Mouse (Mus musculus) C2C12 (cell line): ENCODE data around the gene Ddias. TPM values are rescaled to one million over a fixed set of nuclear protein-coding genes. Genes with fewer than 3 reads are reported as not detected.

Source experiments
- H3K27me3 ChIP-seq: one replicate; pipeline ENCODE4 v1.6.1; 2011; ENCODE audit not compliant: control insufficient read depth, insufficient read depth, insufficient read length
- H3K36me3 ChIP-seq: one replicate; pipeline ENCODE4 v1.6.1; 2011; ENCODE audit not compliant: control insufficient read depth, insufficient read depth
- H3K4me3 ChIP-seq: one replicate; pipeline ENCODE4 v1.5.1; 2011; ENCODE audit warnings: mild to moderate bottlenecking, control low read depth; ENCODE audit not compliant: poor library complexity, insufficient read depth, severe bottlenecking
- H3K79me2 ChIP-seq: one replicate; pipeline ENCODE4 v1.6.1; 2011; ENCODE audit not compliant: control insufficient read depth, insufficient read depth
- H3K79me3 ChIP-seq: one replicate; pipeline ENCODE4 v1.6.1; 2011; ENCODE audit warnings: low read depth, control low read depth
- H3ac ChIP-seq: one replicate; pipeline ENCODE3; 2011; ENCODE audit warnings: low read depth; ENCODE audit not compliant: control insufficient read depth, insufficient read length
- CEBPB ChIP-seq: IDR thresholded peaks from one replicate; pipeline ENCODE4 v1.6.1; 2011; ENCODE audit warnings: low read depth, mild to moderate bottlenecking, control low read depth, moderate library complexity
- CTCF ChIP-seq: IDR thresholded peaks from one replicate; pipeline ENCODE4 v1.5.1; 2011; ENCODE audit not compliant: control insufficient read depth, insufficient read depth, insufficient read length
- FOSL1 ChIP-seq: IDR thresholded peaks from one replicate; pipeline ENCODE4 v1.8.0; 2011; ENCODE audit warnings: mild to moderate bottlenecking, low read length; ENCODE audit not compliant: poor library complexity, insufficient read depth, severe bottlenecking
- MAX ChIP-seq: IDR thresholded peaks from one replicate; pipeline ENCODE4 v1.6.1; 2011; ENCODE audit warnings: mild to moderate bottlenecking, control low read depth
- MYOD1 ChIP-seq: IDR thresholded peaks from one replicate; pipeline ENCODE4 v1.6.1; 2011; ENCODE audit warnings: low read depth; ENCODE audit not compliant: control insufficient read depth, insufficient read length
- MYOG ChIP-seq: IDR thresholded peaks from one replicate; pipeline ENCODE4 v1.6.1; 2011; ENCODE audit not compliant: control insufficient read depth, insufficient read length; ENCODE audit errors: extremely low read depth
- USF1 ChIP-seq: IDR thresholded peaks from one replicate; pipeline ENCODE4 v1.6.1; 2011; ENCODE audit warnings: low read depth, mild to moderate bottlenecking, control low read depth, moderate library complexity
- polyA plus RNA-seq: library from polyadenylated mRNA; unstranded; fragments of >200 nt; fragmentation: generic; extraction: Trizol; gene quantifications from one replicate; pipeline ENCODE4 v1.2.1, GENCODE M21; 2012; ENCODE audit warnings: missing spikeins

Ddias gene
- polyA plus RNA-seq, 1 experiment = 4.6 TPM

DNA sequence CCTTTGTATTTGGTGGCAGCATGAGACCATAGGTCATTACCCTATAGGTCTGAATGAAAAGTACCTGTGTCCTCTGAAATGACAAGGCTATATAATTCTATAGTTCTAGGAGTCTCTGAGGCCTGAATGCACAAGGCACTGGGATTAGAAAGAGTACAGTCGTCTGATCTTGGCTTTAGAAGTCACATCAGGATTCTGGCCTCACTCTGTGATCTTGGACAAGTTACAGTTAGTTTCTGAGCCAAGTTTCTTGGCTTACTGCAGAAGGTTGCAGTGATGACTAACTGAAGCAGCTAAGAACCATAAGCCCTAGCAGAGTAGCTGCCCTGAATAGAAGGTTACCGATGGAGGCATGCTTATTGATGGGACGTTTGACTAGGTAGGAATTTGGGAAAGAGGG, 2.0 kb upstream of the Ddias start:
- Histone ChIP-seq H3ac (no peak overlapping the region), H3K79me3 (peaks cover 7% of the 10 kb centered on the region), H3K79me2 (peaks cover 66% of the 10 kb centered on the region), H3K4me3 (no peak overlapping the region), H3K27me3 (no peaks in the 10 kb centered on the region), H3K36me3 (no peaks in the 10 kb centered on the region)
- TF ChIP-seq MYOD1 = no peak
- no peak for TF ChIP-seq CEBPB
- TF ChIP-seq USF1 = no peak
- no peak for TF ChIP-seq CTCF
- no peak for TF ChIP-seq MYOG

DNA sequence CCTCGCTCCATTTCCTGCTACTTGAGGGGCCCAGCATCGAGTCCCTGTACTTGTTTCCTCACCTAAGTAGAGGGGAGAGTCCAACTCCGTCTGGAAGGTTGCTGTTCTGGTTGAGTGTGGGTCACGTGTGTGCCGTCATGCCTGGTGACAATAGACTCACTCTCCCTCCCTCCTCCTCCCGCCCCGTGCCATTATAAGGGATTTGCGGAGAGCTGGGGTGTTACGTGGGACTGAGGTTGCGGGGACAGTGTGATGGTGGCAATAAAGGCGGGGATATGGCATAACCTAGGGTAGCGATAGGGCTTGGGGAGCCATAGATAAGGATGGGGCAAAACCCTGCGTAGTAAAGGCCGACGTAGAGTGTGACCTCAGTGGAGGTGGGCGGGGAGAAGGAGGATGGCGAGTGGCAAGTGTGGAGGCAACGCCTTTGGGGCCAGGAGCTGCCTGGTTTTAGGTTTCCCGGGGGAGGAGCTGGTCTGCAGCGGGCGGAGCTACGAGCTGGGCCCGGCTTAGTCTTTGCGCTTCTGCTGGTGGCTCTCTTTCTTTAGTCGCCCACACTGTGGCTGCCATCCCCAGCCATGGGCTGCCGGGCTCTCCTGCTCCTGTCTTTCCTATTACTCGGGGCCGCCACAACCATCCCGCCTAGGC, 838 bp upstream of the Ddias start:
- peak overlapping the region; percentile 56 for H3K4me3 ChIP-seq
- H3K79me2 ChIP-seq = peaks cover 68% of the 10 kb centered on the region
- no peaks in the 10 kb centered on the region for H3K36me3 ChIP-seq
- H3K79me3 ChIP-seq = peaks cover 7% of the 10 kb centered on the region
- TF ChIP-seq USF1 (peak; percentile 87), CEBPB (no peak), MAX (no peak), FOSL1 (no peak), CTCF (no peak), MYOG (no peak), MYOD1 (no peak)
- peak overlapping the region; percentile 88 for H3ac ChIP-seq
- H3K27me3 ChIP-seq = no peaks in the 10 kb centered on the region

DNA sequence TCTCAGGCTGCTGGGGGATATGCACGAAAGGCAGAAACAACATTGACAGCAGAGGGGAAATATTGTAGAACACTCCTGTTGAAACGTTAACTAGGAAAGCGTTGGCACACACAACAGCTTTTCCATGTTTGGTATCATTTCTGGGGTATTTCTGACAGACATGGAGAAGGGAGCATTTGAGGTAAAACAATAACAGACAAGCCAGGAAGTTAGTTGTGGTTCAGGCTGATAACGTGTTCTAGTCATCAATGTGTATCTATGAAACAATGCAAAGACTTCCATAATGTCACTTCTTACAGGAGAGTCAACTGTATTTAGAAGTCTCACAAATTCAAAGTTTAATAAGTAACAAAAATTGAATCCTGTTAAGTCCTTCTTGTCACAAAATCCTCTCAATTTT, 2.5 kb downstream of the Ddias start:
- peaks cover 39% of the 10 kb centered on the region for H3K79me2 ChIP-seq
- no peaks in the 10 kb centered on the region for H3K27me3 ChIP-seq
- TF ChIP-seq FOSL1 = no peak
- no peak for TF ChIP-seq USF1
- TF ChIP-seq MYOD1 = no peak
- no peak for TF ChIP-seq MYOG
- no peak for TF ChIP-seq MAX
- TF ChIP-seq CTCF = no peak
- TF ChIP-seq CEBPB = no peak
- H3K4me3 ChIP-seq = no peak overlapping the region
- H3ac ChIP-seq = no peak overlapping the region
- peaks cover 4% of the 10 kb centered on the region for H3K79me3 ChIP-seq
- peaks cover 17% of the 10 kb centered on the region for H3K36me3 ChIP-seq

DNA sequence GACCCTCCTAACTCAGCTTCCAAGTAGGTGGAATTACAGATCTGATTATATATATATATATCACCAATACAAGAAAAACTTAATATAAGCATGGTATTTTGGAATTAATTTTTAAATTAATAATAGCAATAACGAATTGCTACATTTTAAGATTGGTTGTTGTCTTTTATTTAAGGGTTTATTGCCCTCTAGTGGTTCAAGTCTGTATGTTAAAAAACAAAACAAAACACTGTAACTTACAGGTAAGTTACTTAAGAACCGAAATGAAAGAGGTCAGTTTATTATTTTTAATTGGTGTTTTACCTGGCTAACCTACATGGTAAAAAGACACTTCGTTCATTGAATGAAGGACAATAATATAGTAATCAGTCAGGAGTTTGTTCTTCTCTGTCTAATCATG, 3.9 kb downstream of the Ddias start:
- H3K4me3 ChIP-seq = no peak overlapping the region
- H3K79me3 ChIP-seq = peaks cover 1% of the 10 kb centered on the region
- H3K27me3 ChIP-seq = no peaks in the 10 kb centered on the region
- no peak overlapping the region for H3ac ChIP-seq
- H3K36me3 ChIP-seq = peaks cover 24% of the 10 kb centered on the region
- peaks cover 31% of the 10 kb centered on the region for H3K79me2 ChIP-seq
- no peak for TF ChIP-seq MAX
- no peak for TF ChIP-seq MYOD1
- TF ChIP-seq MYOG = no peak
- no peak for TF ChIP-seq FOSL1
- no peak for TF ChIP-seq CTCF
- TF ChIP-seq USF1 = no peak
- no peak for TF ChIP-seq CEBPB

DNA sequence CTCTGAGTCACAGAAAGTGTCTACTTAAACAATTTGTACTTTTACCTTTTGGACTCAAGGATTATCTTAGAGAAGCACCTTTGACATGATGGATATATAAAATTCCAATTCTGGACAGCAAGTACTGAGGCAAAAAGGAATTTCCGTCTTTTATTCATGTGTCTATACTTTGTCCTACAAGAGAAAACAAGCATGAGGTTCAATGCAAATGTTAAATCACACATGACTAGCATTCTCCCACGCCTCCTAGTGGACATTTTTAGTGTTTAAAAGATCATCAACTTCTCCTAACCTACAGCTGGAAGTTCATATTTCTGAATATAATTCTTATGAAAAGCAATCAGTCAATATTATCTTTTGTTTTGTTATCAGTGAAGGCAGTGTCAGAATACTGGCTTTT, 7.5 kb downstream of the Ddias start:
- Histone ChIP-seq H3K36me3 (peaks cover 33% of the 10 kb centered on the region), H3ac (no peak overlapping the region), H3K4me3 (no peak overlapping the region), H3K79me3 (no peaks in the 10 kb centered on the region), H3K79me2 (peaks cover 6% of the 10 kb centered on the region), H3K27me3 (no peaks in the 10 kb centered on the region)
- TF ChIP-seq MYOD1 = no peak
- TF ChIP-seq USF1 = no peak
- no peak for TF ChIP-seq MYOG
- TF ChIP-seq CEBPB = no peak
- TF ChIP-seq FOSL1 = no peak

DNA sequence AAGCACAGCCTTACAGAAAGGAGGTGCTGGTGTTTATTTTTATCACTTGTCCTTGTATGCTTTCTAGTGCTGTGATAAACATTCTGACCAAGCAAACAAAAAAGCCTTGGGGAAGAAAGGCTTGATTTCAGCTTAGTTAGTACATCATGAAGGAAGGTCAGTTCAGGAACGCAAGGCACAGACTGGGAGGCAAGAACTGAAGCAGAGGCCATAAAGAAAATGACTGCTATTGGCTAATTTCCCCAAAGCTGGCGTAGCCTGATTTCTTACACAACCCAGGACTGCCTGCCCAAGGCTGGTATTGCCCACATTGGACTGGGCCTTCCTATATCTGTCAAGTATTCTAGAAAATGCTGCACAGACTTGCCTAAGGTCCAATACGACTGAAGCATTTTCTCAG, 25.8 kb downstream of the Ddias start:
- Histone ChIP-seq H3K36me3 (no peaks in the 10 kb centered on the region), H3K4me3 (no peak overlapping the region), H3K27me3 (no peaks in the 10 kb centered on the region), H3K79me3 (no peaks in the 10 kb centered on the region), H3K79me2 (no peaks in the 10 kb centered on the region), H3ac (no peak overlapping the region)
- no peak for TF ChIP-seq USF1
- TF ChIP-seq FOSL1 = no peak
- no peak for TF ChIP-seq CEBPB
- no peak for TF ChIP-seq MYOG
- TF ChIP-seq CTCF = no peak
- no peak for TF ChIP-seq MYOD1
- no peak for TF ChIP-seq MAX
